Mouse (Mus musculus) MEL (cell line): Measurements from ENCODE around the gene Prorsd1. TPM values are rescaled to one million over a fixed set of nuclear protein-coding genes. Genes with fewer than 3 reads are reported as not detected.

Experiments used
- DNase-seq: peaks from one replicate; pipeline ENCODE4 v3.0.0; 2011; ENCODE audit warnings: low read depth, low spot score
- H3K27ac ChIP-seq: 2 replicates; pipeline ENCODE4 v1.5.1; 2012; ENCODE audit warnings: low read depth, mild to moderate bottlenecking, control low read depth, low read length, moderate library complexity; ENCODE audit not compliant: control insufficient read depth
- H3K27me3 ChIP-seq, 2 experiments: fragments of 150-350 bp in 1 of 2; sonication (generic) in 1 of 2; 2 replicates each; pipeline ENCODE4 v1.6.1; 2012; ENCODE audit warnings: low read length in 2 of 2, mild to moderate bottlenecking in 2 of 2, improper control_type of control experiment in 1 of 2, moderate library complexity in 1 of 2; ENCODE audit not compliant: insufficient read depth in 2 of 2, control insufficient read depth in 1 of 2
- H3K36me3 ChIP-seq, 2 experiments: 2 replicates each; pipeline ENCODE4 v1.6.1; 2012 to 2014; ENCODE audit warnings: low read length in 2 of 2, improper control_type of control experiment in 1 of 2, inconsistent platforms in 1 of 2, mild to moderate bottlenecking in 1 of 2; ENCODE audit not compliant: insufficient read depth in 2 of 2, control insufficient read depth in 1 of 2
- H3K4me1 ChIP-seq, 2 experiments: fragments of 150-350 bp in 1 of 2; sonication (generic) in 1 of 2; 2 replicates each; pipeline ENCODE4 v1.6.1; 2012; ENCODE audit warnings: low read length in 2 of 2, improper control_type of control experiment in 1 of 2, mild to moderate bottlenecking in 1 of 2; ENCODE audit not compliant: insufficient read depth in 2 of 2, control insufficient read depth in 1 of 2
- H3K4me3 ChIP-seq, 2 experiments: fragments of 150-350 bp in 1 of 2; sonication (generic) in 1 of 2; 2 replicates each; pipeline ENCODE4 v1.5.1; 2012; ENCODE audit warnings: low read depth in 2 of 2, low read length in 2 of 2, mild to moderate bottlenecking in 2 of 2, moderate library complexity in 2 of 2, control low read depth in 1 of 2, improper control_type of control experiment in 1 of 2; ENCODE audit not compliant: control insufficient read depth in 1 of 2, insufficient read depth in 1 of 2
- H3K79me2 ChIP-seq: 2 replicates; pipeline ENCODE4 v1.6.1; 2012; ENCODE audit warnings: mild to moderate bottlenecking, low read length, moderate library complexity; ENCODE audit not compliant: control insufficient read depth, poor library complexity, insufficient read depth
- H3K9ac ChIP-seq: 2 replicates; pipeline ENCODE4 v1.6.1; 2012; ENCODE audit warnings: low read depth, mild to moderate bottlenecking, control low read depth, low read length, moderate library complexity; ENCODE audit not compliant: control insufficient read depth, poor library complexity, severe bottlenecking
- H3K9me3 ChIP-seq: fragments of 150-350 bp; sonication (generic); replicated peaks from 2 replicates; pipeline ENCODE4 v1.6.1; 2012; ENCODE audit warnings: mild to moderate bottlenecking, low read length, improper control_type of control experiment, moderate library complexity; ENCODE audit not compliant: insufficient read depth
- BHLHE40 ChIP-seq: IDR thresholded peaks from 2 replicates; pipeline ENCODE4 v1.6.1; 2012; ENCODE audit warnings: low read depth, mild to moderate bottlenecking, inconsistent platforms, low read length, improper control_type of control experiment, borderline replicate concordance
- CHD1 ChIP-seq: IDR thresholded peaks from 2 replicates; pipeline ENCODE4 v1.6.1; 2012; ENCODE audit warnings: low read depth, mild to moderate bottlenecking, inconsistent platforms, low read length, improper control_type of control experiment
- CTCF ChIP-seq, 3 experiments: IDR thresholded peaks in 2 of 3; conservative IDR thresholded peaks in 1 of 3; 2 replicates each; pipeline ENCODE4 v1.5.1; 2011 to 2012; ENCODE audit warnings: low read length in 3 of 3, low read depth in 2 of 3, mild to moderate bottlenecking in 2 of 3, improper control_type of control experiment in 1 of 3, inconsistent platforms in 1 of 3, mixed read lengths in 1 of 3, moderate library complexity in 1 of 3; ENCODE audit not compliant: control insufficient read depth in 1 of 3, insufficient read depth in 1 of 3, poor library complexity in 1 of 3, severe bottlenecking in 1 of 3
- E2F4 ChIP-seq: IDR thresholded peaks from 2 replicates; pipeline ENCODE4 v1.6.1; 2011; ENCODE audit warnings: low read depth, low read length, improper control_type of control experiment, borderline replicate concordance
- ELF1 ChIP-seq: IDR thresholded peaks from 2 replicates; pipeline ENCODE4 v1.6.1; 2014; ENCODE audit warnings: low read depth, mild to moderate bottlenecking, inconsistent platforms, low read length, improper control_type of control experiment, moderate library complexity
- EP300 ChIP-seq, 2 experiments: IDR thresholded peaks; 2 replicates each; pipeline ENCODE4 v1.6.1; 2011; ENCODE audit warnings: improper control_type of control experiment in 2 of 2, low read length in 2 of 2, low read depth in 1 of 2, mild to moderate bottlenecking in 1 of 2
- GATA1 ChIP-seq: IDR thresholded peaks from 2 replicates; pipeline ENCODE4 v1.6.1; 2011; ENCODE audit warnings: low read depth, low read length, improper control_type of control experiment
- JUND ChIP-seq: IDR thresholded peaks from 2 replicates; pipeline ENCODE4 v1.6.1; 2011; ENCODE audit warnings: low read depth, mild to moderate bottlenecking, improper control_type of control experiment, low read length
- MAZ ChIP-seq: IDR thresholded peaks from 2 replicates; pipeline ENCODE4 v1.6.1; 2012; ENCODE audit warnings: low read depth, mild to moderate bottlenecking, inconsistent platforms, low read length, improper control_type of control experiment
- MEF2A ChIP-seq: IDR thresholded peaks from 2 replicates; pipeline ENCODE4 v1.6.1; 2014; ENCODE audit warnings: low read depth, mild to moderate bottlenecking, inconsistent platforms, low read length, improper control_type of control experiment; ENCODE audit not compliant: poor library complexity, insufficient replicate concordance, severe bottlenecking; ENCODE audit errors: extremely low read depth
- MXI1 ChIP-seq: IDR thresholded peaks from 2 replicates; pipeline ENCODE4 v1.6.1; 2011; ENCODE audit warnings: mild to moderate bottlenecking, low read depth, low read length, improper control_type of control experiment
- MYB ChIP-seq: IDR thresholded peaks from 2 replicates; pipeline ENCODE4 v1.6.1; 2011; ENCODE audit warnings: mild to moderate bottlenecking, low read depth, low read length, improper control_type of control experiment
- NRF1 ChIP-seq: IDR thresholded peaks from 2 replicates; pipeline ENCODE4 v1.6.1; 2014; ENCODE audit warnings: low read depth, mild to moderate bottlenecking, inconsistent platforms, low read length, improper control_type of control experiment, moderate library complexity; ENCODE audit not compliant: poor library complexity, insufficient read depth, severe bottlenecking
- POLR2AphosphoS5 ChIP-seq: IDR thresholded peaks from 2 replicates; pipeline ENCODE4 v1.6.1; 2012; ENCODE audit warnings: low read depth, borderline replicate concordance, mild to moderate bottlenecking, inconsistent platforms, low read length, moderate library complexity, mixed read lengths
- RCOR1 ChIP-seq: IDR thresholded peaks from 2 replicates; pipeline ENCODE4 v1.6.1; 2012; ENCODE audit warnings: low read depth, mild to moderate bottlenecking, inconsistent platforms, low read length, improper control_type of control experiment
- UBTF ChIP-seq: IDR thresholded peaks from 2 replicates; pipeline ENCODE4 v1.6.1; 2012; ENCODE audit warnings: low read depth, mild to moderate bottlenecking, inconsistent platforms, low read length, improper control_type of control experiment, moderate library complexity, borderline replicate concordance; ENCODE audit not compliant: insufficient read depth
- USF2 ChIP-seq, 2 experiments: IDR thresholded peaks; 2 replicates each; pipeline ENCODE4 v1.6.1; 2011 to 2012; ENCODE audit warnings: improper control_type of control experiment in 2 of 2, low read length in 2 of 2, borderline replicate concordance in 1 of 2, inconsistent platforms in 1 of 2, low read depth in 1 of 2, mild to moderate bottlenecking in 1 of 2; ENCODE audit not compliant: insufficient read depth in 1 of 2
- ZC3H11A ChIP-seq: IDR thresholded peaks from 2 replicates; pipeline ENCODE4 v1.6.1; 2012; ENCODE audit warnings: low read depth, mild to moderate bottlenecking, inconsistent platforms, low read length, improper control_type of control experiment
- ZKSCAN1 ChIP-seq: IDR thresholded peaks from 2 replicates; pipeline ENCODE4 v1.6.1; 2012; ENCODE audit warnings: low read depth, mild to moderate bottlenecking, inconsistent platforms, low read length, improper control_type of control experiment, moderate library complexity
- ZNF384 ChIP-seq: IDR thresholded peaks from 2 replicates; pipeline ENCODE4 v1.6.1; 2012; ENCODE audit warnings: low read depth, mild to moderate bottlenecking, inconsistent platforms, low read length, improper control_type of control experiment
- polyA plus RNA-seq, 2 experiments: library from polyadenylated mRNA; stranded (reverse) in 1 of 2; unstranded in 1 of 2; fragments of >175 nt in 1 of 2; fragments of >200 nt in 1 of 2; gene quantifications; 2 replicates each; pipeline versions ENCODE4 v1.2.1 to v1.2.4; 2012; ENCODE audit warnings: low replicate concordance in 2 of 2, low read depth in 1 of 2; ENCODE audit not compliant: insufficient read length in 2 of 2, insufficient read depth in 1 of 2, missing spikeins in 1 of 2
- total RNA-seq: library from RNA; depleted of rRNA; stranded (reverse); fragments of 300-350 nt; gene quantifications from 2 replicates; pipeline ENCODE4 v1.2.3, GENCODE M21; 2012

Prorsd1 gene
- total and polyA plus RNA-seq, 3 experiments, result 46.9 to 48.7 TPM; not detected in 1

DNA sequence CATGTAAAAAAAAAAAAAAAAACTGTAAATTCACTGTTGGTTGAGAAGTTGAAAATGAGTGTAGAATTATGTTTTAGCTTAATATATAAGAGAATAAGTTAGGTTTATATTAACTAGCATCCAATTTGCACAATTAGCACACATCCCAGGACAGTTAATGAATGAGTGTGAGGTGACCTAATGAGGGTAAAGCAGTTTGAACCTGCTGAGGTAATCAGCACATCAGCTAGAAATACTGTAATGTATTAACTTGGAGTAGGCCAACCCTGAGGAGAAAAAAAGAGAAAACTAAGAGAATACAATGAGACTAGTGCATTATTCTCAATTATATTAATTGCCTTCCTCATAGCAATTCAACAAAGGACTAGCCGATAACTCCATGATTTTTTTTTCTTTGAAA is 5.4 kb downstream of the Prorsd1 start:
- Histone ChIP-seq H3K4me1 (peaks cover 18 to 32% of the 10 kb centered on the region in 2 experiments), H3K27me3 (no peaks in the 10 kb centered on the region), H3K79me2 (peaks cover 15% of the 10 kb centered on the region), H3K9me3 (no peaks in the 10 kb centered on the region), H3K36me3 (peaks cover 16 to 48% of the 10 kb centered on the region in 2 experiments)
- no peak for TF ChIP-seq CTCF (IDR thresholded peaks at IDR 0.05 in 2 of 3, conservative IDR thresholded peaks at IDR 0.05 in 1 of 3; ENCODE audit: control insufficient read depth in 1 of 3, insufficient read depth in 1 of 3, low read depth in 2 of 3, low read length in 3 of 3, poor library complexity in 1 of 3, severe bottlenecking in 1 of 3)
- TF ChIP-seq MAZ, result no peak
- no peak for TF ChIP-seq GATA1
- TF ChIP-seq BHLHE40, result no peak
- TF ChIP-seq ZC3H11A, result no peak
- TF ChIP-seq NRF1, result no peak
- no peak for TF ChIP-seq E2F4
- no peak for TF ChIP-seq CHD1
- TF ChIP-seq JUND, result no peak
- no peak for TF ChIP-seq RCOR1
- TF ChIP-seq MEF2A, result no peak
- no peak for TF ChIP-seq USF2 (IDR thresholded peaks at IDR 0.05; ENCODE audit: borderline replicate concordance in 1 of 2, insufficient read depth in 1 of 2, low read depth in 1 of 2, low read length in 2 of 2)
- TF ChIP-seq MXI1, result no peak
- TF ChIP-seq ELF1, result no peak
- no peak for TF ChIP-seq POLR2AphosphoS5
- TF ChIP-seq UBTF, result no peak
- no peak for TF ChIP-seq MYB
- TF ChIP-seq ZKSCAN1, result no peak
- TF ChIP-seq ZNF384, result no peak
- TF ChIP-seq EP300 (IDR thresholded peaks at IDR 0.05; ENCODE audit: low read depth in 1 of 2, low read length in 2 of 2), result no peak
- TF ChIP-seq, all 39 proteins: peak for 0
- Histone ChIP-seq H3K27ac (no peak overlapping the region), H3K9ac (no peak overlapping the region), H3K4me3 (no peak overlapping the region)
- no peak for DNase-seq
